Mouse (Mus musculus) embryonic fibroblast, embryonic 13.5 days (primary cell): ENCODE results near the gene Mylip. TPM values are rescaled to one million over a fixed set of nuclear protein-coding genes. Genes with fewer than 3 reads are reported as not detected.

Experiments
- H3K27ac ChIP-seq: 2 replicates; pipeline ENCODE4 v1.5.1; 2012; ENCODE audit warnings: low read length, control low read depth, inconsistent platforms; ENCODE audit not compliant: insufficient read depth
- H3K4me1 ChIP-seq: 2 replicates; pipeline ENCODE4 v1.6.1; 2011; ENCODE audit warnings: low read length; ENCODE audit not compliant: control insufficient read depth, insufficient read depth
- H3K4me3 ChIP-seq: 2 replicates; pipeline ENCODE4 v1.5.1; 2011; ENCODE audit warnings: mild to moderate bottlenecking, control low read depth, low read length; ENCODE audit not compliant: insufficient read depth
- CTCF ChIP-seq: IDR thresholded peaks from 2 replicates; pipeline ENCODE4 v1.5.1; 2011; ENCODE audit warnings: mild to moderate bottlenecking, control low read depth, low read length, moderate library complexity, borderline replicate concordance; ENCODE audit not compliant: insufficient read depth
- POLR2A ChIP-seq: IDR thresholded peaks from 2 replicates; pipeline ENCODE4 v1.6.1; 2011; ENCODE audit warnings: low read depth, mild to moderate bottlenecking, control low read depth, low read length, moderate library complexity
- polyA plus RNA-seq: library from polyadenylated mRNA; stranded (reverse); fragments of >200 nt; gene quantifications from 2 replicates; pipeline ENCODE4 v1.2.4, GENCODE M21; 2011; ENCODE audit warnings: low read depth; ENCODE audit not compliant: missing spikeins, insufficient read length

The Mylip gene
- polyA plus RNA-seq, 1 experiment, result 37.5 TPM

DNA sequence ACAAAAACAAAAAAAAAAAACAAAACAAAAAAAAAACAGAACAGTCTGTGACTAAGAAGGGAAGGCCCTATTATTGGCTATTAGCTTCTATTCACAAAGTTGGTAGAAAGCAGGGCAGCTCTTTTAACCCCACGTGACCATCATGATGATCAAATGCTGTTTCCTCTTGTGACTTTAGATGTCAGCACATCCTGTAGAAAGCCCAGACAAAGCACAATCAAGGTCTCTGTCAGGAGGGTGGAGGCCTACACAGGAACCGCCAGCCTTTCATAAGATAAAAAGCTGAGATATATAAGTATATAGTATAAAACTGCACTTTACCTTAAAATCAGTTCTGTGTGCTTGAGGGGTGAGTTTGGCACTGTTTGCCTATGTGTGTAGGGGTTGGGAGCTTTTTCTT lies 17.9 kb upstream of the Mylip start:
- TF ChIP-seq CTCF (no peak), POLR2A (no peak)

DNA sequence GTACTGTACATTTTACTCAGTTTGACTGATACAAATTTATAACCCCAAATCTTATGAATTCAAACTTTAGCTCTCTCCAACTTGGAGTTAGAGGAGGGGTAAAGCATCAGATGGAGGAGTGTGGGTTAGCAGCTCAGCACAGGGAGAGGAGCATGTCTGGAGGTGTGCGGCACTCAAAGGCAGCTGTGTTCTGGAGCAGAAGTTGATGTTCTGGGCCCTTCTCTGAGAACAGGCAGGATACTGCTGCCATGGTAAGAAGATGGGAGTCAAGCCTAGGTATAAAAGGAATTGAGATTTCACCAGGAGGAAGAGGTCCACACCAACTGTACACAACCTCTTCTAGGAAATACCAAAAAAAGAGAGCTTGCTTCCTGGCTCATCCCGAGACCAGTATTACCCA lies 17.1 kb upstream of the Mylip start:
- no peaks in the 10 kb centered on the region for H3K4me1 ChIP-seq
- TF ChIP-seq CTCF, result no peak
- TF ChIP-seq POLR2A, result no peak
- no peak overlapping the region for H3K27ac ChIP-seq
- no peak overlapping the region for H3K4me3 ChIP-seq

More for the DNA sequence above, 17.9 kb upstream of the Mylip start:
- Histone ChIP-seq H3K27ac (no peak overlapping the region), H3K4me1 (no peaks in the 10 kb centered on the region), H3K4me3 (no peak overlapping the region)

DNA sequence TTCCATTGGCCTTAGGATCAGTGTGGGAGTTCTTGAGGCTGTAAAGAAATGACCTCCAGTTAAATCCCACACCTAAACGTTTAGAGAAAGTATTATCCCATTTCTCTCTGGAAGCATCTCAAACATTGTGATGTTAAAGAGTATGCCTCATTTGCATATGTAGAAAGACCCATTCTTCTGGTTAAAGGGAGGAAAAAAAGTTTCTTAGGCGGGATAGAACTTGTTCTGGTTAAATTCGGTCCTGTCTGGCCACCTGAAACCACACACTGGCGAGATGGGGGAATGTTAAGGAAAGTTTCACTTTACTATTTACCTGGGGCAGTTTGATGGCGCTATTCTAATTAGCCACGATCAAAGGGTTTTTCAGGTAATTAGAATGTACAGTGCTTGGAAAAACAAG lies 14.7 kb upstream of the Mylip start:
- Histone ChIP-seq H3K27ac (no peak overlapping the region), H3K4me1 (no peaks in the 10 kb centered on the region), H3K4me3 (no peak overlapping the region)
- TF ChIP-seq POLR2A, result no peak
- TF ChIP-seq CTCF, result no peak

DNA sequence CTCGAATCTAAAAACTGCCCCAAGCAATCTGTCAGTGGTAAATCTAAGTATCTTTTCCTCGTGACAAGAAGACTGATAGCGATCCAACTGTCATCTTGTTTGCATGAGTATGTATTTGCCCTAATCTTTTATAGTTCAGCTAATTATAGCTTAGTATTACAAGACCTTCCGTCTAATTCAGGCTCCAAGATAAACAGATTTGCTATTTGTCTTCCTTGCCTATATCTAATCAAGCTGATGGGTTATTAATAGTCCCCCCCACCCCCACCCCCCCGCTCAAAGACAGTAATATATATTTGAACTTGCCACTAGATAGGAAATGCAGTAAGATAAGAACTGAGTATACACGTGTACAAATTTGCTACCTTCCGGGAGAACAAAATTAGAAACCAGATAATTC lies 7.3 kb upstream of the Mylip start:
- H3K4me1 ChIP-seq, result no peaks in the 10 kb centered on the region
- no peak overlapping the region for H3K4me3 ChIP-seq
- no peak overlapping the region for H3K27ac ChIP-seq
- TF ChIP-seq CTCF (no peak), POLR2A (no peak)

DNA sequence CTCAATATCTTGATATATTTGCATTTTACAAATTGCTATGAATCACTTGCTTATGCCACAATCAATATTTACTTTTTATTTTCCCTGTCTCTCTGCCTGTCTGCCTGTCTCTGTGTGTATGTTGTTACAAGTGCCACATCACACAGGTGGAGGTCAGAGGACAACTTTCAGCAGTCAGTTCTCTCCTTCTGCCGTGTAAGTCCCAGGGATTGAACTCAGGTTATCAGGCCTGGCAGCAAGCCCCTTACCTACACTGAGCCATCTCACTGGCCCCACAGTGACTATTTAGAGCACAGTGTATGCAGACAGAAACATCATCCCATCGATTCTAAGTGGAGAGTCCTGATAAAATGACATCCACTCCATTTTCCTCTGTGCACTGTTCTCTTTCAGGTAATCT lies 4.9 kb upstream of the Mylip start:
- H3K27ac ChIP-seq, result no peak overlapping the region
- TF ChIP-seq POLR2A (no peak), CTCF (no peak)
- no peak overlapping the region for H3K4me3 ChIP-seq
- H3K4me1 ChIP-seq, result no peaks in the 10 kb centered on the region

DNA sequence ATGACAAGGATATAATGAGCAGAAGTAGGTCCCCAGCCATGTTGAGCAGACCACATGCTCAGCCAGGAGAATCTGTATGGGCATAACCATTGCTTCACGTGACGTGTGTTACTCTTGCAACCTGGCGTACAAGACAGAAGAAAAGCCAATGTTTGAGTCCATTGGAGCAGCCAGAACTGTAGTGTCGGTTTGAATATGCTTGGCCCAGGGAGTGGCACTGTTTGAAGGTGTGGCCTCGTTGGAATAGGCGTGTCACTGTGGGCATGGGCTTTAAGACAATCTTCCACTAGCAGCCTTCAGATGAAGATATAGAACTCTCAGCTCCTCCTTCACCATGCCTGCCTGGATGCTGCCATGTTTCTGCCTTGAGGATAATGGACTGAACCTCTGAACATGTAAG lies 4.0 kb upstream of the Mylip start:
- Histone ChIP-seq H3K4me3 (no peak overlapping the region), H3K4me1 (no peaks in the 10 kb centered on the region), H3K27ac (no peak overlapping the region)
- TF ChIP-seq POLR2A (no peak), CTCF (no peak)

DNA sequence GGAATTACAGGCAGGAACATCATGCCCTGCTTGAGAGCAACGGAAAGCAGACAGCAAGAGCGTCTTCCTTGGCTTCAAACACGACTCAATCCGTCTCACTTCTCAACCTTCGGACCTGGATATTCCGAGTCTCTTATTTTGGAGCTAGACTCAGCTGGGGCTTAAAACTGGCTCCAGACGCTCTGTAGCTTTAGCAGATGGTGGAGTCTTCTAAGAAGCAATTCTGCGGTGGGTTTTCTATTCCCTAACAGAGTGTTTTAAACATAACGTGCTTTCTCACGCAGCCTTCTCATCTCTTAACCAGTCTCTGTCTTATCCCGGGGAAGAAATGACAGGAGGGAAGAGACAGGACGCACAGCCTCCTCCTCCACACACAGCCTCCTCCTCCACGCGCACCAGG lies 3.3 kb upstream of the Mylip start:
- TF ChIP-seq POLR2A, result no peak
- TF ChIP-seq CTCF, result no peak
- no peaks in the 10 kb centered on the region for H3K4me1 ChIP-seq
- H3K4me3 ChIP-seq, result no peak overlapping the region

DNA sequence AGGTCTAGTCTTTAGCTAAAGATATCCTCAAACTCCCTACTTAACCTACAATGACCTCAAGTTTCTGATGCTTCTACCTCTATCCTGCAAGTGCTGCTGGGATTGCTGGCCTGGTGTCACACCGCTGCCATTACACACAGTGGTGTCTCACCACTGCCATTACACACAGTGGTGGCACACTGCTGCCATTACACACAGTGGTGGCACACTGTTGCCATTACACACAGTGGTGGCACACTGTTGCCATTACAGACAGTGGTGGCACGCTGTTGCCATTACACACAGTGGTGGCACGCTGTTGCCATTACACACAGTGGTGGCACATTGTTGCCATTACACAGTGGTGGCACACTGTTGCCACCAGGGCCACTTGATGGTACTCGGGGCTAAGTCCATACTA lies 2.3 kb upstream of the Mylip start:
- no peak for TF ChIP-seq POLR2A
- TF ChIP-seq CTCF, result peak; percentile 16; the same call in 1 of the 2 replicates
- H3K4me1 ChIP-seq, result no peaks in the 10 kb centered on the region
- H3K4me3 ChIP-seq, result no peak overlapping the region
- no peak overlapping the region for H3K27ac ChIP-seq

More for the DNA sequence above, 3.3 kb upstream of the Mylip start:
- H3K27ac ChIP-seq, result no peak overlapping the region

DNA sequence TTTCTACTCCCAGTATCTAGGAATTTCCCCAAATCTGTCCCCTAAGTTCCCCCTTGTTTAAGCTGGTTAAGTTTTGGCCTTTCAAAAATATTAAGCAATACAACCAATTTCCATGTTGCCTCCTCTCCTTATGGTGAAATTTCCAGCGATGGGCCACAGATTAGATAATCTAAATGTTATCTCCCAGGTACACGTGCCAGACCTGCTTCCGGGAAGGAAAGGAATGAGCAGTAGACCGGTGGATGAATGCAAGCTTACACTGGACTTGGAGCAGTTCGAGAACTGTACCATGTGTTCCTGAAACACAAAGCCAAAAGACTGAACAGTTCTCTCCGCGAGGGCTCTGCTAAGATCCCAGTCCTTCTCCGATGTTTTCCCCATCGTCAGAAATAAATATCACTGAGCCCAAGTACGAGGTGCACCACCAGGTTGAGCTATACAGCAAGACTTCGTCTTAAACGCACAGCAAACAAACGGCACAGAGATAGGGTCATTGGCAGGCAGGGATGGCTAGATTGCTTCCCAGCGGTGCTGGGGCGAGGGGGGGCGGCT lies 1.2 kb upstream of the Mylip start:
- no peak overlapping the region for H3K27ac ChIP-seq
- TF ChIP-seq CTCF, result no peak
- no peak for TF ChIP-seq POLR2A
- no peak overlapping the region for H3K4me3 ChIP-seq
- 0 out of 2 replicates have a peak, but pooled peaks cover 3% of the 10 kb centered on the region for H3K4me1 ChIP-seq

DNA sequence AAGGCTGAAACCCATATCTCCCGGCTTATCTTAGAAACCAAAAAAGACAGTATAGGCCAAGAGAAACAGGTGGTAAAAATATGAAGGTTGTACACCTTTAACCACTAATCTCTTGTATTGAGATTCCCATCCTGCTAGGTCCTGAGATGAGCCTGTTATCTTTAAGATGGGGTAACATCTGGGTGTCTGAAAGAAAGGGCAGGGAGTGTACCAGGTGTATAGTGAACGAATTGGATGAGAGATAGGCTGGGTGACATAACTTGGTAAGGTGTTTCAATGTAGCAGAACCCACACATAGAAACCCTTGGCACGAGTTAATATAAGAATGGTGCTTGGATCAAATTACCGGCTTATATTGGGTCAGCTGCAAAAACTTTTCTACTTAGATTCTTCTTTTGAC lies 653 bp upstream of the Mylip start:
- Histone ChIP-seq H3K27ac (no peak overlapping the region), H3K4me1 (0 out of 2 replicates have a peak, but pooled peaks cover 5% of the 10 kb centered on the region), H3K4me3 (peak overlapping the region; percentile 31)
- TF ChIP-seq CTCF, result no peak
- TF ChIP-seq POLR2A, result no peak

DNA sequence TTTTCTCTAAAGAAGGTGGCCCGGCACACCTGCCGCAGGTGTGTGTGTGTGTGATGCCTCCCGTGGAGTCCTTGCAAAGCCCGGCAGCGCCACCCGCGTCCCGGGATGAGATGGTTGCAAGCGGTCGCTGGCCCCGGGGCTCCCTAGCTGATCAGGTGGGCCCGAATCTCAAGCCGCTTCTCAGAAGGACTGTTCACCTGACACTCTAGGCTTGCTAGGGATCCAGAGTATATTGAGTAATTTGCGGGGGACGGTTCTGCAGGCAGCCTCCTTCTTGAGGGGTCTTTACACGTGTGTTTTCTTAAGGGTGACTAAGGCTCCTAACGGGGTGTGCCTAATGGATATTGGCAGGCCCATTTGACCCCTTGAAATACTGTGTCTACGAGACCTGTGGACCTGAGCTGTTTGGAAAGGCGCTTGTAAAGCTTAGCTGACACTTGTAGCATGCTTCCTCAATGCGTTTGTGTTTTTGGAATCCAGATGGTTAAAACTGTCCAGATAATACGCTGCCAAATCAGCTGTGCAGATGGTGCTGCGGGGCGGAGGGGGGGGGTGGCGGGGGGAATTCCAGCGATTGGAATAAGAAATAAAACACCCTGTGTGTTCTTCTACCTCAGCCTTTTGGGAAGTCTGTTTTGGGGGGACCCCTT lies 895 bp downstream of the Mylip start:
- TF ChIP-seq CTCF (no peak), POLR2A (peak; percentile 14; the same call in 1 of the 2 replicates)
- H3K4me1 ChIP-seq, result peaks cover 12% of the 10 kb centered on the region

More for the DNA sequence above, 895 bp downstream of the Mylip start:
- Histone ChIP-seq H3K27ac (peak overlapping the region; percentile 89), H3K4me3 (peak overlapping the region; percentile 90)
